Mouse (Mus musculus) spleen, adult 2 months (tissue): ENCODE results near the gene Pafah1b1.

ENCODE experiments used
- CTCF ChIP-seq: fragments of 200-500 bp; IDR thresholded peaks from 2 replicates; pipeline ENCODE4 v1.5.1; 2011; ENCODE audit warnings: mild to moderate bottlenecking, inconsistent platforms; ENCODE audit not compliant: insufficient read depth, insufficient read length, insufficient replicate concordance; ENCODE audit errors: extremely low read depth
- POLR2A ChIP-seq: fragments of 200-500 bp; IDR thresholded peaks from 2 replicates; pipeline ENCODE4 v1.6.1; 2011; ENCODE audit warnings: low read depth, low read length, inconsistent platforms

GRCm38 (mm10) chr11:74750662-74751351, 26.3 kb upstream of the Pafah1b1 start:
- TF ChIP-seq CTCF (no peak), POLR2A (no peak)
